Mouse (Mus musculus) neural tube, embryonic 13.5 days (tissue): ENCODE data around the gene Unc119. TPM values are rescaled to one million over a fixed set of nuclear protein-coding genes. Genes with fewer than 3 reads are reported as not detected.

Experiments
- ATAC-seq: fragments of 200-750 bp; cut with Nextera tagmentation; 2 replicates; pipeline ENCODE4 v1.8.0; 2017; ENCODE audit warnings: low read depth, mild to moderate bottlenecking, moderate TSS enrichment, moderate library complexity
- H3K27ac ChIP-seq: fragments of 300-500 bp; sonication (generic); replicated peaks from 2 replicates; pipeline ENCODE4 v1.5.1; 2015; ENCODE audit warnings: moderate library complexity, mild to moderate bottlenecking, inconsistent platforms
- H3K27me3 ChIP-seq: fragments of 300-500 bp; sonication (generic); 2 replicates; pipeline ENCODE4 v1.6.1; 2015; ENCODE audit warnings: mild to moderate bottlenecking, inconsistent platforms
- H3K36me3 ChIP-seq: fragments of 300-500 bp; sonication (generic); 2 replicates; pipeline ENCODE4 v1.6.1; 2015; ENCODE audit warnings: mild to moderate bottlenecking, inconsistent platforms
- H3K4me1 ChIP-seq: fragments of 300-500 bp; sonication (generic); replicated peaks from 2 replicates; pipeline ENCODE4 v1.6.1; 2015; ENCODE audit warnings: inconsistent platforms
- H3K4me2 ChIP-seq: fragments of 300-500 bp; sonication (generic); 2 replicates; pipeline ENCODE4 v1.6.1; 2015; ENCODE audit warnings: inconsistent platforms, mild to moderate bottlenecking, moderate library complexity
- H3K4me3 ChIP-seq: fragments of 300-500 bp; sonication (generic); 2 replicates; pipeline ENCODE4 v1.5.1; 2015; ENCODE audit warnings: mild to moderate bottlenecking, inconsistent platforms
- H3K9ac ChIP-seq: fragments of 300-500 bp; sonication (generic); 2 replicates; pipeline ENCODE4 v1.6.1; 2015; ENCODE audit warnings: moderate library complexity, mild to moderate bottlenecking, inconsistent platforms
- H3K9me3 ChIP-seq: fragments of 300-500 bp; sonication (generic); 2 replicates; pipeline ENCODE4 v1.6.1; 2016; ENCODE audit warnings: inconsistent platforms
- WGBS: fragments of 180-500 bp; shearing (Covaris S2); methylation state at CpG from one replicate; pipeline ENCODE4 v1.1.7; 2015; 5-methylcytosine and 5-hydroxymethylcytosine counted together
- polyA plus RNA-seq: library from polyadenylated mRNA; unstranded; fragments of >200 nt; fragmentation: Nextera tagmentation; extraction: Ambion mirVana; gene quantifications from 2 replicates; pipeline ENCODE4 v1.2.1, GENCODE M21; 2015

Unc119 gene
- polyA plus RNA-seq, 1 experiment from 2014 or later, result 80.0 TPM

DNA sequence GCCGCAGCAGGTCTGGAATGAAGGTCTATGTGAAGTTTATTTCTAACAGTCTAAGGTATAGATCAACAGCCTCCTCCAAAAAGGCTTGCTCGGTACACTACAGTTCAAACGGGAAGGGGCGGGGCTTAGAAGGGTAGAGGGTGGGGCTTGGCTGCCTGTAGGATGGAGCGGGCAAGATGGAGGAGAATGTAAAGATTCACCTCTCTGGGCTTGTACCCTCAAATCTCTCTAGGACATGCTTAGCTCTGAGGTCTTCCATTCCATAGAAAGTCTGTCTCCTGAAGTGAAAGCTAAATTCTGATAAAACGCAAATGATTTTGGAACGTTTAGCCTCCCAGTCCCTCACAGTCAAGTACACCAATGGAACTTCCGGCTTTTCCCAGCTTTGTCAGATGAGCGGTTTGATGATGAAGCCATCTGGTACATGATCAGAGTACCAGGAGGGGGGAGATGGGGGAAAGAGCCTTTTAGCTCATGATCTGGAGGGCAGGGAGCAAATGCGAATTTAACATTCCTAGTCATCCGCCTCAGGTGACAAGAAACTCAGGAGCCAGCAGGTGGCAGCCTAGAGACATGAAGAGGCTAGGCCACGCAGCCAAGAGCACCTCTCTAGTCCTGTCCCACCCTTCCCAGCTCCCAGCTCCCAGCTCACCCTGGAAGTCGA is 17.0 kb downstream of the Unc119 start:
- WGBS, result 12% methylated on average over 13 of the region's 13 CpGs
- Histone ChIP-seq H3K4me3 (peak overlapping the region; percentile 22), H3K27me3 (no peaks in the 10 kb centered on the region), H3K4me2 (peak overlapping the region; percentile 50), H3K27ac (no peak overlapping the region), H3K9ac (no peak overlapping the region), H3K36me3 (no peaks in the 10 kb centered on the region), H3K9me3 (no peaks in the 10 kb centered on the region), H3K4me1 (no peaks in the 10 kb centered on the region)
- peak; percentile 64 for ATAC-seq

DNA sequence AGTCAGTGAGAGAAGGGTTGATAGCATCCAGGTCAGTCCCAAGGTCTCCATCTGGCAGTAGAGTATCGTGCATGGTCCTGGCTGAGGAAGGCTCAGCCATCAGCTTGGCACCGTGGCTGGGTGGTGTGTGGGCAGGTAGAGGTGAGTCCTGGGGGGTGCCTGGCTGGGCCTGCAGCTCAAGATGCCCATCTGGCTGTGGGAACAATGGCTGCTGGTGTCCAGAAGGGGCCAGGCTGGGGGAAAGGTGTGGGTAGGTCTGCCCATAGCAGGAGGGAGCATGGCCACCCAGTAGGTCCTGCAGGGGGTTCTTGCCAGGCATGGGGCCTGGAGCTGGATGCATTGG is 17.5 kb downstream of the Unc119 start:
- no peaks in the 10 kb centered on the region for H3K36me3 ChIP-seq
- H3K4me1 ChIP-seq, result no peaks in the 10 kb centered on the region
- H3K27ac ChIP-seq, result no peak overlapping the region
- no peaks in the 10 kb centered on the region for H3K9me3 ChIP-seq
- no peak overlapping the region for H3K9ac ChIP-seq
- ATAC-seq, result peak; percentile 60; the same call in 1 of the 2 replicates
- H3K4me3 ChIP-seq, result no peak overlapping the region
- no peak overlapping the region; the same call in 1 of the 2 replicates for H3K4me2 ChIP-seq
- 67% methylated on average over 2 of the region's 2 CpGs for WGBS
- H3K27me3 ChIP-seq, result no peaks in the 10 kb centered on the region

DNA sequence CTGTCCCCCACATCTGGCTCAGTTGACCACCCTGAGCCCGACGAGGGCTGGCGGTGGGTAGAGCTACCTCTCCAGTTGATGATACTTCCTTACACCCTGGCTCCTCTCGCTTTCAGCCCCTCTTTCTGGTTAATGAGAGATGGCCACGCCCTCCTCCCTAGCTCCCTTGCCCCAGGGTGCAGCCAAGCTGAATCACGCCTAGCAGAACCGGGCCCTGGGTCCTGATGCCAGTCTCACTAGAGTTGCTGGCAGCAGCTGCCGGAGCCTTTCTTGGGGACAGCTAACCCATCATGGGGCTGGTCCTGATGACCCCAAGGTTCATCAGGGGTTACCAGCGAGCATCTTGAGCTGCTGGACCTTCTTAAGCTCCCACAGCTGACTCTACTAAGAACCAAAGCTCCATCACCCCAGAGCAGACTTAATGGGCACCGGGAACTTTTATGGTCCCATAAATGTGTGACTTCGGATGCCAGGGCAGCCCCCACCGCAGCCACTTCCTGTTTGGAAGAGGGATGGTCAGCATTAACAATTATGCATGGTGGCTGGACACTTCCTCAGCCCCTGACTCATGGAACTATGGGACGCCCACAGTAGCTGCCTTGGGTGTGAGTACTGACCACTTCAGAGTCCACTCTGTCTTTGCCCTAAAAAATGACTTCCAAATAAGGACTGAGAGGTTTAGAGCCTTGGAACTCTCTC is 20.2 kb downstream of the Unc119 start:
- Histone ChIP-seq H3K27me3 (no peaks in the 10 kb centered on the region), H3K36me3 (no peaks in the 10 kb centered on the region), H3K4me1 (no peaks in the 10 kb centered on the region), H3K27ac (no peak overlapping the region), H3K4me2 (no peak overlapping the region), H3K9me3 (no peaks in the 10 kb centered on the region), H3K4me3 (no peak overlapping the region), H3K9ac (no peak overlapping the region)
- WGBS, result 68% methylated on average over 13 of the region's 13 CpGs
- ATAC-seq, result no peak

DNA sequence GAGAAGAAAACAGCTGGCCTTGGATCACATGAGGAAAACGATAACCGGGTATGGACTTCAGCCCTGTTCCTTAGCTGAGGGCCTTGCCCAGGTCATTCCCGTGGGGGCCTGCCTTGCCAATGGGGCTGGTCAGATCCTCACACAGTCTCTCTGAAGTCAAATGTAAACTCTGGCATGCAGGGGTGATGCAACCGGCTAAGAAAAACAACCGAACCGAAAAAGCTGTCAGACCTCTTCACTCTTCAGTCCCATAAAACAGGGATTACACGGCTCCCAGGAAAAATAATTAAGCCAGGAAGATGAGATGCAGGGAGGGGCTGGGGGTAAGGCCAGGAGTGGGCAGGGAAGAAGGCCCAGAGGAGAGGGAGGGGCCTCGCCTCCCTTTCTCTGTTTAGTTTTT is 20.8 kb downstream of the Unc119 start:
- 59% methylated on average over 8 of the region's 8 CpGs for WGBS
- Histone ChIP-seq H3K9ac (no peak overlapping the region), H3K27ac (no peak overlapping the region), H3K4me1 (no peaks in the 10 kb centered on the region), H3K4me3 (no peak overlapping the region), H3K27me3 (no peaks in the 10 kb centered on the region), H3K36me3 (no peaks in the 10 kb centered on the region), H3K4me2 (no peak overlapping the region), H3K9me3 (no peaks in the 10 kb centered on the region)
- ATAC-seq, result no peak

DNA sequence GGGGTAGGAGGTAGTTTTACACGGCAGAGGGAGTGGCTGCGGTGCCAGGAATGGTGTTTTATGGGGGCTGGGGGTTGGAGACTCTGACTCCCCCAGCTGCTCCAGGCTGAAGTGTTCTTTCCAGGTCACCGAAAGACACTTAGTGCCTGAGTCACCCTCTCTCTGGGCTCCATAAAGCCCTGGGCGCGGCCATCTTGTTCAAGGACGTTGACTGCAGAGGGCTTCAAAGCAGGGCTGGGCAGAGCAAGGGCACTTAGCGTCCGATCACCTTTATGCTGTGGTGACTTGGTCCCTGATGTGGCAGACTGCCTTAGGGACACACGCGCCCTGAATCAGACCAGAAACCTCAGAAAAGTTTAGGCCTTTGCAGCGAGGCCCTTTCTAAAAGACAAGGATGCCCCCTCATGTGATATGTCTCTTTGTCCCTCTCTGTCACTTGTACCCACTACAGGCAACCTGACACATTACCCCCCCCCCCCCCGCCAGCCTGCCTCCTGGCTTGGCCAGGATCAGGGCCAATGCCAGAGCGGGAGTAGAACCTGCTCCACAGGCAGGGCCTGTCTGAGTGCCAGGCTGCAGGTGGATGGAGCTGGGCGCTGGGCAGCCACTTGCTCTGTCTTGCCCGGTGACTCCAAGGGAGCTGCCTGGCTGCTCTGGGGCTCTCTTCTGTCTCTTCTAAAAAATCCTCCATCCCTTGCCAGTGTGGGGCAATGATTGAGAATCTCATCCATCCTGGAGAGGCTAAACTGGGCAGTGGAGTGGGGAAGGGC is 24.4 kb downstream of the Unc119 start:
- ATAC-seq, result no peak
- H3K9ac ChIP-seq, result no peak overlapping the region
- WGBS, result 89% methylated on average over 15 of the region's 15 CpGs

DNA sequence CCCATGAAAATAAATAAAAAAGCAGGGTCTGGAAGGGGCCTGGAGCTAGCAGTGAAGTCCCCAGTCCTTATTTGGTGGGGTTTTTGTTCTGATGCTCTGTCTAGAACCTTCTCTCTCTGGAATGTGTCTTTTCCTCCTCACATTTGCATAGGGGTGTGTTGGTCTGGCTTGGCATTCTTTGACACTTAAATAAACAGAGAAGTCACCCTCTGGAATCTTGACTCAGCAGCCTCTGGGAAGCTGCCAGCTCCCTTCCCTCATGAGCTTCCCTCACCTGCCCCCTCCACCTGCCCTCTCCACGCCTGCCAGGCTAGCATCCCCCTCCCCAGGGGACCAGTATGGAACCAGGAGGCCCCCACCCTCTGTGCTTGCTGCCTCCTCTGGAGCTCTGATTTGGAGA is 27.1 kb downstream of the Unc119 start:
- ATAC-seq, result no peak
- WGBS, result 60% methylated on average over 1 of the region's 1 CpGs
- Histone ChIP-seq H3K27me3 (no peaks in the 10 kb centered on the region), H3K4me1 (0 out of 2 replicates have a peak, but pooled peaks cover 5% of the 10 kb centered on the region), H3K4me2 (no peak overlapping the region), H3K36me3 (no peaks in the 10 kb centered on the region), H3K9me3 (no peaks in the 10 kb centered on the region), H3K4me3 (no peak overlapping the region), H3K9ac (no peak overlapping the region), H3K27ac (no peak overlapping the region)

More for the DNA sequence above, 24.4 kb downstream of the Unc119 start:
- Histone ChIP-seq H3K36me3 (no peaks in the 10 kb centered on the region), H3K4me3 (no peak overlapping the region), H3K9me3 (no peaks in the 10 kb centered on the region), H3K27me3 (no peaks in the 10 kb centered on the region), H3K4me2 (no peak overlapping the region), H3K27ac (no peak overlapping the region), H3K4me1 (0 out of 2 replicates have a peak, but pooled peaks cover 3% of the 10 kb centered on the region)

DNA sequence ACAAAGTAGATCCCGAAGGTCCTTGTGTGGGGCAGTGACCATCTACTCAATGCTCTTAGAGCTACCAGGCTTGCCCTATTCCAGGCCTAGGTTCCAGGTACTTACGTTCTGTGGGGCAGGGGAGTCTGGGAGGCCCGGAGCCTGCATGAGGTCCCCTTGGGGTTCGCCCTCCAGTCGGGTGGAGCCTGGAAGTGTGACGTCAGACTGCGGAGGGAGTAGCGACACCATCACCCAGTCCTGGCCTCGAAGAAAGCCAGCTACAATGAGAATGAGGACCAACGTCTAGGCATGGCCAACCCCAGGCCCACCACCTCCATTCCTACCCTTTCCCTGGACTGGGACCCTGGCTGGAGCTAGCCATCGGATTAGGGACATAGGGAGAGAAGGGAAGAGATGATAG is 28.4 kb downstream of the Unc119 start:
- Histone ChIP-seq H3K9ac (no peak overlapping the region), H3K4me1 (0 out of 2 replicates have a peak, but pooled peaks cover 5% of the 10 kb centered on the region), H3K27me3 (no peaks in the 10 kb centered on the region), H3K36me3 (no peaks in the 10 kb centered on the region), H3K4me2 (no peak overlapping the region), H3K27ac (no peak overlapping the region), H3K9me3 (no peaks in the 10 kb centered on the region), H3K4me3 (no peak overlapping the region)
- ATAC-seq, result no peak
- 94% methylated on average over 11 of the region's 11 CpGs for WGBS

DNA sequence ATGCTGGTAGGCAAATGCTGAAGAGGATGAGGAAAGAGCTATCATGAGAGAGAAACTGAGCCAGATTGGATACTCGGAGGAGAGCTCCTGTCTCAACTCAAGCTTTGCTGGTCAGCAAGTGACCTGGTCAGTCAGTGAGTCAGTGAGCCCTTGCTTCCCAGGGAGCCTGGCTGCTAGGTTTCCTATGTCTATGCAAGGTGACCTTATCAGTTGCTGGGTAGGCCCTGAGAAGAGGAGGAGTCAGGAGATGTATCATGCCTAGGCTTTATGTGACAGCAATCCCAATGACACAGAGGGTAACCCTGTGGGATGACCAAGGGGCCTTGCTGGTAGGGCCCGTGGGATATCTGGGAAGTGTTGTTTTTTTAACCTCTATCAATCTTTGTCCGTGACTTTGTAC is 28.9 kb downstream of the Unc119 start:
- Histone ChIP-seq H3K9me3 (no peaks in the 10 kb centered on the region), H3K4me2 (no peak overlapping the region), H3K27ac (no peak overlapping the region), H3K9ac (no peak overlapping the region), H3K4me1 (0 out of 2 replicates have a peak, but pooled peaks cover 5% of the 10 kb centered on the region), H3K36me3 (no peaks in the 10 kb centered on the region), H3K27me3 (no peaks in the 10 kb centered on the region), H3K4me3 (no peak overlapping the region)
- no peak for ATAC-seq
- WGBS, result 71% methylated on average over 3 of the region's 3 CpGs

DNA sequence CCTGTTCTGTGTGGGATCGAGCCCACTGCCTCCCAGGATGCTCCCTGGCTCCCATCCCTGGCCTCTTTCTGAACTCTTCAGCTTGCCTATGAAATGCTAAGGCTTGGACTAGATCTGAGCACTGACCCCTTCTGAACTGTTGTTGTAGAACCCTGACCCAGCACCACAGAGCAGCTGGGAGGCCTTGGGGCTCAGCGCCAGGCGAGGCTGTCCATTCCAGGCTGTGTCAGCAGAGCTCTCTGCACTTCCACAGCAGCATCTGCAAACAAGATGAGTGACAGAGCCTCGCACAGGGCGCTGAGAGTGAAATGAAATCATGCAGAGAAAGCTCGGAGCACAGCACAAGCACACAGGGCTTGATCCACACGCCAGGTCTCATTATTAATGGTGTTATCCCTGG is 29.3 kb downstream of the Unc119 start:
- ATAC-seq, result no peak

DNA sequence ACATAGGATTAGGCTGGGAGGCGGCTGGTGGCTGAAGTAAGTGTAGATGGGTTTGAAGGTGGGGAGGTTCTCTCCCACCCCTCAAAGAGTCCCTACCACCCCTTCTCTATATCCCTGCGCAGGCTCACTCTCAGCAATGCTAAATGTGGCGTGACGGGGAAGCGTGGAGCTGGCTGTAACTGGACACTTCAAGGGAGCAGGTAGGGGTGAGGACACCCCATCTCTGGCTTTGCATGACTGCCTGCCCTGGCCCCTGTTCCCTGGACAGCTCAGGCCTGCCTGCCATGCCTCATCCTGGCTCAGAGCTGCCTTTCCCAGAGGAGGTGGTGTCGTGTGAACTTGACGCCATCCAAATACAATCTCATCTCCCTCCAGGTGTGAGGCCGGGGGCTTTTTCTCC is 30.9 kb downstream of the Unc119 start:
- H3K9me3 ChIP-seq, result no peaks in the 10 kb centered on the region
- 0 out of 2 replicates have a peak, but pooled peaks cover 5% of the 10 kb centered on the region for H3K4me1 ChIP-seq
- no peak overlapping the region for H3K4me2 ChIP-seq
- H3K27ac ChIP-seq, result no peak overlapping the region
- no peaks in the 10 kb centered on the region for H3K36me3 ChIP-seq
- 77% methylated on average over 8 of the region's 8 CpGs for WGBS
- H3K27me3 ChIP-seq, result no peaks in the 10 kb centered on the region
- no peak overlapping the region for H3K4me3 ChIP-seq
- ATAC-seq, result no peak
- H3K9ac ChIP-seq, result no peak overlapping the region

More for the DNA sequence above, 29.3 kb downstream of the Unc119 start:
- Histone ChIP-seq H3K4me1 (0 out of 2 replicates have a peak, but pooled peaks cover 5% of the 10 kb centered on the region), H3K4me3 (no peak overlapping the region), H3K4me2 (no peak overlapping the region), H3K36me3 (no peaks in the 10 kb centered on the region), H3K27ac (no peak overlapping the region), H3K9me3 (no peaks in the 10 kb centered on the region), H3K27me3 (no peaks in the 10 kb centered on the region), H3K9ac (no peak overlapping the region)
- 51% methylated on average over 7 of the region's 7 CpGs for WGBS

DNA sequence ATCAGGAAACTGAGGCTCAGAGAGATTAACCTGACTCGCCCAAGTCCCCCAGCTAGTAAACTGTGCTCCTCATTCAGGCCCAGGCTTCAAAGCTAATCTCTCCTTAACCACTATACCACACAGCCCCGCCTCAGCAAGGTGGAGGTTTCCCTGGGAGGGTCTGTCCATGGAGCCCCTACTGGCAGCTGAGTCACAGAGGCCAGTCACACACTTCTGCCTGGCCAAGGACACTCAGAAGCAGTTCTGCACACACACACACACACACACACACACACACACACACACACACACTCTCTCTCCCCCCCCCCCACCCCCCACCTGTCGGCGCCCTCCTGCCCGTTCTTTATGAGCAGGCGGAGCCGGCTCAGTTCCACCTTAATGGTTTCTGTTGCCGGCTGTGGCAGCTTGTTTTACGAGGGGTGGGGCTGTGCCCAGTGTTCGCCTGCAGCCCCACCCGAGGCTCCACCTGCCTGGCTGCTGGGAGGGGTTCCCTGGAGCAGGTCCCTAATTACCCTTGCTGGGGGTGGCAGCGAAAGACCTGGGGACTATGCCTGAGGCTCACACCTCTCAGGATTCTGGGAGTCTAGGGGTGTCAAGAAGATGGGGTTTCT is 34.4 kb downstream of the Unc119 start:
- 0 out of 2 replicates have a peak, but pooled peaks cover 3% of the 10 kb centered on the region for H3K27me3 ChIP-seq
- 16% methylated on average over 8 of the region's 12 CpGs for WGBS
- H3K36me3 ChIP-seq, result no peaks in the 10 kb centered on the region
- H3K27ac ChIP-seq, result no peak overlapping the region
- 0 out of 2 replicates have a peak, but pooled peaks cover 2% of the 10 kb centered on the region for H3K4me1 ChIP-seq
- H3K4me3 ChIP-seq, result no peak overlapping the region
- H3K9me3 ChIP-seq, result no peaks in the 10 kb centered on the region
- no peak overlapping the region for H3K4me2 ChIP-seq
- H3K9ac ChIP-seq, result no peak overlapping the region
- ATAC-seq, result no peak

DNA sequence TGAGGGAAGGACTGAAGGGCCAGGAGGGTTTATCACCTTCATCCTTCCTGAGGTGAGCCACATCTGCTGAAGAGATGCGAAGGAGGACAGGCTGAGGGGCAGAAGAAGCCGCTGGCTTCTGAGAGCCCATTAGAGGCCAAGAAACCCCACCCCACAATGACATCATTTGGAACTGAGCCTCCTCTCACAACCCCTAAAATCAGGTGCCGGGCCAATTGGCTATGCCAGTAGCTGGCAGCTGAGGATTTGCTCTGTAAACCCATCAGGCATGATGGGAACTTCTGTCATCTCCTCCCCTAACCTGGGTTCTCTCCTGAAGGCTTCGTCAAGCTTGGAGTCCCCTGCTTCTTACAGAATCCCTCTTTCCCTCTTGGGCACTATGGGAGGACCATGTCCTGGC is 37.1 kb downstream of the Unc119 start:
- 0 out of 2 replicates have a peak, but pooled peaks cover 3% of the 10 kb centered on the region for H3K27me3 ChIP-seq
- no peak for ATAC-seq
- 76% methylated on average over 4 of the region's 4 CpGs for WGBS
- no peak overlapping the region for H3K27ac ChIP-seq
- no peak overlapping the region for H3K4me3 ChIP-seq
- H3K9ac ChIP-seq, result no peak overlapping the region
- no peaks in the 10 kb centered on the region for H3K36me3 ChIP-seq
- no peaks in the 10 kb centered on the region for H3K4me1 ChIP-seq
- H3K4me2 ChIP-seq, result no peak overlapping the region
- H3K9me3 ChIP-seq, result no peaks in the 10 kb centered on the region
